Mouse (Mus musculus) hindbrain, embryonic 15.5 days (tissue): ENCODE measurements at regions not wholly inside any gene's neighbourhood (a gene's known extent, or its start where the extent isn't known, plus 50 kb on each side); places are given as distances from the start of the nearest gene placed in this dataset.

ENCODE experiments used
- ATAC-seq: fragments of 200-750 bp; cut with Nextera tagmentation; 2 replicates; pipeline ENCODE4 v1.8.0; 2017; ENCODE audit warnings: low read depth, moderate number of reproducible peaks, moderate TSS enrichment; ENCODE audit not compliant: low FRiP score
- H3K27ac ChIP-seq: fragments of 300-500 bp; sonication (generic); replicated peaks from 2 replicates; pipeline ENCODE4 v1.5.1; 2015; ENCODE audit warnings: mild to moderate bottlenecking, inconsistent platforms
- H3K27me3 ChIP-seq: fragments of 300-500 bp; sonication (generic); 2 replicates; pipeline ENCODE4 v1.6.1; 2015; ENCODE audit warnings: control low read depth, inconsistent platforms
- H3K36me3 ChIP-seq: fragments of 300-500 bp; sonication (generic); 2 replicates; pipeline ENCODE4 v1.6.1; 2015; ENCODE audit warnings: control low read depth, inconsistent platforms
- H3K4me1 ChIP-seq: fragments of 300-500 bp; sonication (generic); replicated peaks from 2 replicates; pipeline ENCODE4 v1.6.1; 2015; ENCODE audit warnings: control low read depth, inconsistent platforms
- H3K4me2 ChIP-seq: fragments of 300-500 bp; sonication (generic); 2 replicates; pipeline ENCODE4 v1.6.1; 2015; ENCODE audit warnings: moderate library complexity, mild to moderate bottlenecking, inconsistent platforms
- H3K4me3 ChIP-seq: fragments of 300-500 bp; sonication (generic); 2 replicates; pipeline ENCODE4 v1.5.1; 2015; ENCODE audit warnings: mild to moderate bottlenecking, inconsistent platforms
- H3K9ac ChIP-seq: fragments of 300-500 bp; sonication (generic); 2 replicates; pipeline ENCODE4 v1.6.1; 2015; ENCODE audit warnings: inconsistent platforms
- H3K9me3 ChIP-seq: fragments of 300-500 bp; sonication (generic); 2 replicates; pipeline ENCODE4 v1.6.1; 2016; ENCODE audit warnings: control low read depth, inconsistent platforms
- WGBS: fragments of 180-500 bp; shearing (Covaris S2); methylation state at CpG from one replicate; pipeline ENCODE4 v1.1.7; 2015; 5-methylcytosine and 5-hydroxymethylcytosine counted together

DNA sequence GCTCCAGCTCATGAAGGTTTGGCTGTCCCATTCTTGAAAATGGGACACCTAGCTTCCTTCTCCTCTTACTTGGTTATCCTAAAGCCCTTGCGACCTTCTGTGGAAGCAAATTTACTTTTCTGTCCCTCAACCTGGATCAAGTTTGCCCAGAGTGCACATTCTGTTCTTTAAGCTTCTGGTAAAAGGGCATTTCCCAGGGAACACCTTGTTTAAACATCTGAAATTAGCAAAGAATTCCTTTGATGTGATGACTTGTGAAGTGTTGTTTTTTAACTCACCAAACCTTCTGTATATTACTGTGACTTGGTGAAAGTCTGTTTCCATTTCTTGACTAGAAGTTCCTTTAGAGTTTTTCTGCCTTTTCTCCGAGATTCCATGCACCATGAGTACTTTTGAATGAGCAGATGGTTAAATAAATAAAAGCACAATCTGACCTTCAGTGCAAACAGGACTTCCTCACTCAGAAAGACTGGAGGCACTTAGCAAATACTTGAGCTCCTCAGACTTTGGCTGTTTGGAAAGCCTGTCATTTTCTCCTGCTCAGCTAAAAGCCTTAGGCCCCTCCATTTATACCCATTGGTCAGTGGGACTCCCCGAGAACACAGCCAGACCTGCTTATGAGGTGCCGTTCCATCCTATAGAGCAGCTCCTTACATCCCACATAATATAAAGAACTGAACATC lies 69.3 kb upstream of the Rprm start:
- WGBS, result 82% methylated on average over 4 of the region's 4 CpGs
- Histone ChIP-seq H3K36me3 (no peaks in the 10 kb centered on the region), H3K4me3 (no peak overlapping the region)

DNA sequence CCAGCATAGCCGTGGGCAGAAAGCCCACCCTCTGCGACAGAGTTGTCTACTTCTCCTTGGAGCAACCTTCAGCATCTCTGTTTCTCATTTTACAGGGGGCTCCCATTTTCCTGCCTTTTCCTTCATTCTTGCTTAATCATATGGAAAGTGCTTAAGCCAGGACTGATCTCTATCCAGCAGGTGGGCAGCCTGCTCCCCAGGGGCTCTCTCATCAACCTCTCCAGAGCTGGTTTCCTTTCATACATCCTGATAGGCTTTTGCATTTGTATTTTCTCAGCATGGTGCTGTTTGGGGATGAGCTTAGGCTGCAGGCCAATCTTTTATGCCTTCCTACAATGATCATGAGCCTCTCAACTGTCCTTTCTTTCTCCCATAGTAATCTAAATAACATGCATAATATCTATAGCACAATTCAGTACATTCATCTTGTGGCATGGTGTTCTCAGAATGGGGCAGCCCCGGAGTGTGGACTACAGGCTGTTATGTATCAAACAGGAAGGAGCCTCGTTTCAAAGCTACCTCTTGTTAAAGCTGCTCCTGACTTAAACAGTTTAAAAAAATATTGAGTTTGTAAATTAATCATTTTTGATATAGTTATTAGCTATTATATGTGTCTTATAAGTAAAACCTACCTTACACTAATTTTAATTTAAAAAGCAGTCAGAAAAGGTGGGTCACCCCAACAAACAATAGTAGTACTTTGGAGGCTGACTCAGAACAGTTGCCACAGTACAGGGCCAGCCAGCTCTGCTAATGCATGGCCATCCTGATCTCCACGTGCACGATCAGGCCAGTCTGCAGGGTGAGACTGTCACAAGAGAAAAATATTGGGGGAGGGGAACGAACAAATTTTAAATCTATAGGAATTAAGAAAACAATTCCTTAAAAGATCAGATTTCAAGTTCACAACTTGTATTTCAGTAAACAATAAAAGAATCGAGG lies 73.6 kb upstream of the Rprm start:
- 41% methylated on average over 8 of the region's 8 CpGs for WGBS
- Histone ChIP-seq H3K36me3 (no peaks in the 10 kb centered on the region), H3K4me3 (no peak overlapping the region), H3K9me3 (no peaks in the 10 kb centered on the region), H3K27ac (no peak overlapping the region), H3K4me1 (no peaks in the 10 kb centered on the region), H3K27me3 (no peaks in the 10 kb centered on the region), H3K4me2 (no peak overlapping the region), H3K9ac (no peak overlapping the region)
- ATAC-seq, result peak; percentile 34; the same call in 1 of the 2 replicates

More for the DNA sequence above, 69.3 kb upstream of the Rprm start:
- ATAC-seq, result no peak
- H3K27me3 ChIP-seq, result no peaks in the 10 kb centered on the region
- H3K27ac ChIP-seq, result no peak overlapping the region
- H3K4me1 ChIP-seq, result no peaks in the 10 kb centered on the region
- H3K4me2 ChIP-seq, result no peak overlapping the region
- no peaks in the 10 kb centered on the region for H3K9me3 ChIP-seq
- H3K9ac ChIP-seq, result no peak overlapping the region

DNA sequence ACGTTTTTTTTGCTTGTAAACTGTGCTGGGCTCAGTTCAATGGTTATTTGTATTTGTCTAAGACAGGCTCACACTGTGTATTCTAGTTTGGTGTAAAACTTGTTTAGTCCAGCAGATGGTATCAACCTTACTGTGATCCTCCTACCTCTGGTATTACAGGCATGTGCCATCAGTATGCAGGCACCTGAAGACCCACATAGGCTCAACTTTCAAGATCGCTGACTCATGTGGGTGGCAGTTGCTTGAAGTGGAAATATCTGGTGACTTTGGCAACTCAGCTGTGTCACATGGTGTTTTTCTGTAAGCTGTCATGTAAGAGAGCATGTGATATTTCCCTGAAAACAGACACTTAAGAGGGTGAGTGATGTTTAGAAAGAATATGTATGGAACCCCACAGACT lies 92.2 kb upstream of the Rprm start:
- no peaks in the 10 kb centered on the region for H3K4me1 ChIP-seq
- no peak overlapping the region for H3K4me2 ChIP-seq
- 88% methylated on average over 2 of the region's 2 CpGs for WGBS
- H3K27me3 ChIP-seq, result no peaks in the 10 kb centered on the region
- no peak overlapping the region for H3K27ac ChIP-seq
- no peaks in the 10 kb centered on the region for H3K9me3 ChIP-seq
- no peaks in the 10 kb centered on the region for H3K36me3 ChIP-seq
- no peak overlapping the region for H3K9ac ChIP-seq
- ATAC-seq, result no peak
- H3K4me3 ChIP-seq, result no peak overlapping the region

DNA sequence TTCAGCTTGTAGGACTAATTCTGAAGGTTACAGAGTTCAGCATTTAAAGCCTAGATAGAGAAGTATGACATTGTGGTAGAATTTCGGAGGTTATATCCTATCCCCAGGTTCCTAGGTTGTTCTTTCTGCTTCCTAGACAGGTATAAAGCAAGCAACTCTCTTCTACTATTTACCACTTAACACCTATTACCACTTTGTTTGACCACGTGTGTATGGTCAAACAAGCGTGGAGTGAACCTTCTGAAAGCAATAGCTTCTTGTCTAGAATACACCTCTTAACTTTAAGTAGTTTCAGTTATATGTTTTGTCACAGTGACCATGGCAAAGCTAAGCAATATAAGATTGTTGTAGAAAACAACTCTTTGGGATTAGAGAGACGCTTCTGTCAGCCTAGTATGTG lies 105.5 kb upstream of the Rprm start:
- no peak overlapping the region for H3K4me3 ChIP-seq
- H3K27ac ChIP-seq, result no peak overlapping the region
- no peaks in the 10 kb centered on the region for H3K4me1 ChIP-seq
- no peak overlapping the region for H3K9ac ChIP-seq
- no peaks in the 10 kb centered on the region for H3K9me3 ChIP-seq
- 91% methylated on average over 4 of the region's 4 CpGs for WGBS
- no peak overlapping the region for H3K4me2 ChIP-seq
- H3K27me3 ChIP-seq, result no peaks in the 10 kb centered on the region
- no peaks in the 10 kb centered on the region for H3K36me3 ChIP-seq
- no peak for ATAC-seq

DNA sequence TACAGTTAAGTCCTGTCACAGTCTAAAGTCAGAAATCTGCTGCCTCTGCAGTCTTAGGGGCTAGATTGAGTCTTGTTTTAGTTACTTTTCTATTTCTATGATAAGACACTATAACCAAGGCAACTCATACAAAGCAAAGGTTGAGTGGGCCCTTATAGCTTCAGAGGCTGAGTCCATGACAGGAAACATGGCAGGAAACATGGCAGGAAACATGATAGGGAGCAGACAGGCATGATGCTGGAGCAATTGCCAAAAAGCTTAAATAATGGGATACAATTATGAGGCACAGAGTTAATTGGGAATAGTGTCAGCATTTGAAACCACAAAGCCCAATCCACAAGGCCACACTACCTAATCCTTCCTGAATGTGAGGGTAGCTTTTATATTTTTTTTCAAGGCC lies 113.0 kb upstream of the Rprm start:
- no peaks in the 10 kb centered on the region for H3K27me3 ChIP-seq
- H3K9me3 ChIP-seq, result no peaks in the 10 kb centered on the region
- ATAC-seq, result no peak

DNA sequence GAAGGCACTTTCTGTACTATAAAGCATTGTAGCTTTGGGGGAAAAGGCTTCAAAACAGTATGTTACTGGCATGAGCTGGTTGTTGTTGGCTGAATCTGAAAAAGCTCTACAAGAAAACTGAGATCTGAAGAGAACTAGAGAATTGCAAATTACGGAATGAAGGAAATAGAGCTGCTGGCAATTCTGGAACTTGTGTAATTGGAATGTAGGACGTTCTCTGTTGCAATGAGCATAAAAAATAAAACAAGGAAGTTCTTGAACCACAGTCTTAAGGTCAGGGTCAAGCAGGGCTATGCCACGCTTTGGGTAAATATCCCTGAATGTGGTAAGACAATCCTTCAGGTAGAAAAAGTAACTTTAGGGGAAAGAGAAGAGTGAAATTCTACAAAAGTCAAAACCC lies 130.2 kb upstream of the Rprm start:
- no peak overlapping the region for H3K4me2 ChIP-seq
- no peaks in the 10 kb centered on the region for H3K4me1 ChIP-seq
- no peak overlapping the region for H3K9ac ChIP-seq
- H3K27ac ChIP-seq, result no peak overlapping the region
- no peak overlapping the region for H3K4me3 ChIP-seq
- H3K27me3 ChIP-seq, result no peaks in the 10 kb centered on the region
- H3K9me3 ChIP-seq, result no peaks in the 10 kb centered on the region
- 78% methylated on average over 3 of the region's 3 CpGs for WGBS
- no peaks in the 10 kb centered on the region for H3K36me3 ChIP-seq
- no peak for ATAC-seq

More for the DNA sequence above, 113.0 kb upstream of the Rprm start:
- H3K4me2 ChIP-seq, result no peak overlapping the region
- no peak overlapping the region for H3K27ac ChIP-seq
- no peaks in the 10 kb centered on the region for H3K36me3 ChIP-seq
- H3K9ac ChIP-seq, result no peak overlapping the region
- no peak overlapping the region for H3K4me3 ChIP-seq
- no peaks in the 10 kb centered on the region for H3K4me1 ChIP-seq

DNA sequence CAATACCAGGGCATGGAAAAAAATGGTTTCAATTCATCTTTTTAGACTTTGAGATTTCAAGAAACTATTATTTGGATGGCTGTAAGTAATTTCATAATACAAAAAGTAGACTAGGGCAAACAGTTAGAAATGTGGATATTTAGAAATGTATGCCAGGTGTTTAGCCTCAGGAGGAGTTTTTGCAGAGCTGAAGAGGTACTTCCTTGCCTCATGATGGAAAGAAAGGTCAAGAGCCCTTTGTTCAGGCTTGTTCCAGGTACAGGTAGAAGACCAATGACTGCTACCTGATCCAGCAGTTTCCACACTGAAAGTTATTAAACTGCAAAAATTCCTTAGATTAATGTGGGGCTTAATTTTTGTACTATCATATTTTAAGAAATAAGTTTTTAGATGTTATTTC lies 143.3 kb upstream of the Rprm start:
- Histone ChIP-seq H3K4me2 (no peak overlapping the region), H3K27ac (no peak overlapping the region), H3K4me3 (no peak overlapping the region), H3K36me3 (no peaks in the 10 kb centered on the region), H3K9me3 (no peaks in the 10 kb centered on the region), H3K9ac (no peak overlapping the region), H3K27me3 (no peaks in the 10 kb centered on the region), H3K4me1 (no peaks in the 10 kb centered on the region)
- ATAC-seq, result no peak

DNA sequence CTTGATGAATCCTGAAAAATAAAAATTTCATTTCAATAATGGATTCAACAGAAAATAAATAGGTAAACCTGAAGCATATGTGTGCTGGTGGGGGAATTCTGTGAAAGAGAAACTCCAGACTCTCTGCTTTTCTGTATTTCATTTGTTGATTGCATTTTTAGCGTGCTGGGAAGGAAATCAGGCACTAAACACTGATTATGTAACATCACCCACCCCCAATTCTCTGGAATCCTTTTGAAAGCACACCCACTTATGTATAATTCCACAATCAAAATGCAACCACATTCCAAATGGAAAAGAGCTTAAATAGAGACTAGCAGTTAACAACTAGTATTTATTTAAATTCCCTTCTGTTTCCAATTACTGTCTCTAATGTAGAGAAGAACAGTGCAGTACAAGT lies 143.7 kb upstream of the Rprm start:
- Histone ChIP-seq H3K36me3 (no peaks in the 10 kb centered on the region), H3K27me3 (no peaks in the 10 kb centered on the region), H3K4me1 (no peaks in the 10 kb centered on the region), H3K9ac (no peak overlapping the region), H3K4me2 (no peak overlapping the region), H3K27ac (no peak overlapping the region), H3K9me3 (no peaks in the 10 kb centered on the region), H3K4me3 (no peak overlapping the region)
- WGBS, result 64% methylated on average over 1 of the region's 1 CpGs
- ATAC-seq, result no peak

DNA sequence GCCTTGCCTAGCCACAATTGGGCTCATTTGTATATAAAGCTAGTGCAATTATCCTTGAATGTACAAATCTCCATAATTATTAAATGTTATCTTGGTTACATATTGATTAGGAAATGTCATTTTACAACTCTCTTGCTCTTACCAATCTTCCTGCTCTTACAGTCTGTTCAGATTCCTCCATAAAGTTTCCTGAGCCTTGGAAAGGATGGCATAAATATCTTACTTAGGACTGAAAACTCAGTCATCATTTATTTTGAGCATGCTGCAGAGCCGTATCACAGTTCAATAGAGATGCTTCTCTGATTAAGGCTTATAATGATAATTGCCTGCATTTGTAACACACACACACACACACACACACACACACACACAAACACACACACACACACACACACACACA lies 151.4 kb upstream of the Rprm start:
- Histone ChIP-seq H3K4me3 (no peak overlapping the region), H3K27ac (no peak overlapping the region), H3K36me3 (no peaks in the 10 kb centered on the region), H3K9me3 (no peaks in the 10 kb centered on the region), H3K27me3 (no peaks in the 10 kb centered on the region), H3K4me1 (no peaks in the 10 kb centered on the region), H3K9ac (no peak overlapping the region), H3K4me2 (no peak overlapping the region)
- ATAC-seq, result no peak
- 68% methylated on average over 1 of the region's 1 CpGs for WGBS

DNA sequence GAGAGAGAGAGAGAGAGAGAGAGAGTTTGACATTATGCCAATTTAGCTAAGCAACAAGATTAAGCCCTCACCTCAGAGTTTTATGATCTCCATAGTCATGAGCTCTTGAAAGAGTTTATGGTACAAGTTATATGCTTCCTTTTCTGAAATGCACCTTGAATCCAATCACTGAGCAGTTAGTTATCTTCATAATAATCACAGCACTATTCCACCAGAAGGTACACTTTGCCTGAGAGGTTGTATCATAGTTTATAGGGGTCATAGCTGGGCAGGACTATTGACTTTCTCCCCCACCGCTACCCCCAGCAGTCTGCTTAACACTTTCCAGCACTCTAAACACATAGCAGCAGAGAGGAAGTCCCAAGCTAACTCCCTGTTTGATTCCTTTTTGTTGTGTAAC lies 151.8 kb upstream of the Rprm start:
- Histone ChIP-seq H3K27ac (no peak overlapping the region), H3K36me3 (no peaks in the 10 kb centered on the region), H3K27me3 (no peaks in the 10 kb centered on the region), H3K4me3 (no peak overlapping the region), H3K4me2 (no peak overlapping the region), H3K9me3 (no peaks in the 10 kb centered on the region), H3K9ac (no peak overlapping the region), H3K4me1 (no peaks in the 10 kb centered on the region)
- no peak for ATAC-seq
- 79% methylated on average over 1 of the region's 1 CpGs for WGBS

DNA sequence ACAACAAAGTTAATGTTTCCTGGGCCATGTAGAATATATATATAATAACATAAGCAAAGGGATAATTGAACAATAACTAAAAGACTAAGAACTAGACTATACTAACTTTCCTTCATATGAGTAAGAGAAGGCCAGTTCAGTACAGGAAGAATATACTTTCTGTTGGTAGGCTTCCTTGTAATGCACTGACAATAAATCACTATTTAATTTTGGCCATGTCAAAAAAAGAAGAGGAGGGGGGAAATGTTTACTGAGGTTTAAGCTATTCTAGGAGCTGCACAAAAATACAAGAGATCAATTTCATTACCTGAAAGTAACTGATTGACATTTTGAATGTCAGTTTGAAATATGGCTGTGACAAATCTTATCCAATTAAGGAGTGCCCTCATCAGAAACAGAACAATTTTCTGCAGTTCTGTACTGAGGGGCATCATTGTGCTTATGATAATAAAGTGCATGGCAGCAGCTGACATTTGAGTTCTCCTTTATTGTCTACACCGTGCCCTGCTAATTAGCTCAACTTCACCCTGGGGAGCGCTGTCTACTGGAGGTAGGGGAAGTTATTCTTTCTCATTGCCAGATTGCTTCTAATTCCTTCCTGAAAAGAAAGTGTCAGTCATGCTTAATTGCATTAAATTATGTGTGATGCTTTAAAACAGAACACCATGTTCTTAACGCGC lies 171.2 kb upstream of the Galnt13 start:
- peak; percentile 84 for ATAC-seq
- H3K36me3 ChIP-seq, result no peaks in the 10 kb centered on the region
- no peaks in the 10 kb centered on the region for H3K4me1 ChIP-seq
- H3K9me3 ChIP-seq, result no peaks in the 10 kb centered on the region
- WGBS, result 35% methylated on average over 4 of the region's 4 CpGs
- H3K9ac ChIP-seq, result no peak overlapping the region
- H3K4me3 ChIP-seq, result no peak overlapping the region
- H3K27ac ChIP-seq, result no peak overlapping the region
- H3K4me2 ChIP-seq, result no peak overlapping the region
- no peaks in the 10 kb centered on the region for H3K27me3 ChIP-seq

DNA sequence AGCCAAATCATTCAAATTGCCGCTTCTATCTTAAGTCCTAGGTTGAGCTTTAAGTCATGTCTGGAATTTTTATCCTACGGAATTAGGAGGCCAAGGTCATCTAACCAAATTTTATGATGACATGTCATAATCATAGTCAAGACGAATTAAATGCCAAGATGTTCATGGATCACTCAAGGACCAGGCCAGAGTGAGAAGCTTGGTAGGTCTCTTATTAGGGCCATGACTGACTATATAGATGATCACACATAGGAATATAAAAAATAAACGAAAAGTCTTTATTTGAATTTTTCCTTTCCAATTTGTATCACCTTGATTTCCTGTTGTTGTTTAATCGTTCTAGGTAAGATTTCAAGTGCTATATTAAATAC lies 170.7 kb upstream of the Galnt13 start:
- no peak for ATAC-seq
- no peaks in the 10 kb centered on the region for H3K9me3 ChIP-seq
- WGBS, result 64% methylated on average over 5 of the region's 5 CpGs
- no peaks in the 10 kb centered on the region for H3K27me3 ChIP-seq
- no peak overlapping the region for H3K27ac ChIP-seq
- H3K4me1 ChIP-seq, result no peaks in the 10 kb centered on the region
- no peak overlapping the region for H3K4me3 ChIP-seq
- H3K4me2 ChIP-seq, result no peak overlapping the region
- no peaks in the 10 kb centered on the region for H3K36me3 ChIP-seq
- H3K9ac ChIP-seq, result no peak overlapping the region
